Mouse (Mus musculus): ENCODE results near the gene Ephb2.

Ephb2 gene

DNA sequence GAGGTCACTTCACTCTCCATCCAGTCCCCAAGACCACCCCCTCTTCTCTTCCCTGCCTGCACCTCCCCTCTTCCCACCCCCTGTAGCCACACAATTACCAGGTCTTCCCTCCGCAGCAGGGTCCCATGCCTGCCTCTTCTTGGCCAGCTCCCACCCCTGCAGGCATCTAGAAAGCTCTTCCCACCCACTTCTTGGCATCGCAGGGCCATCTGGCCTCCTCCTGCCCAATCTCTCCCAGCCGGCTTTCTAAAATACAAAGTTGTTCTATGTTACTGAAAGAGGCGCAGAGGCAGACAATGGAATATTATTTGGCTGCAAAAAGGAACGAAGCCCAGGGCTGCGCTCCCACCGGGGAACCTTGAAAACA is 136.7 kb downstream of the Ephb2 start:
- DNase-seq (ENCODE audit: low spot score): no peak

DNA sequence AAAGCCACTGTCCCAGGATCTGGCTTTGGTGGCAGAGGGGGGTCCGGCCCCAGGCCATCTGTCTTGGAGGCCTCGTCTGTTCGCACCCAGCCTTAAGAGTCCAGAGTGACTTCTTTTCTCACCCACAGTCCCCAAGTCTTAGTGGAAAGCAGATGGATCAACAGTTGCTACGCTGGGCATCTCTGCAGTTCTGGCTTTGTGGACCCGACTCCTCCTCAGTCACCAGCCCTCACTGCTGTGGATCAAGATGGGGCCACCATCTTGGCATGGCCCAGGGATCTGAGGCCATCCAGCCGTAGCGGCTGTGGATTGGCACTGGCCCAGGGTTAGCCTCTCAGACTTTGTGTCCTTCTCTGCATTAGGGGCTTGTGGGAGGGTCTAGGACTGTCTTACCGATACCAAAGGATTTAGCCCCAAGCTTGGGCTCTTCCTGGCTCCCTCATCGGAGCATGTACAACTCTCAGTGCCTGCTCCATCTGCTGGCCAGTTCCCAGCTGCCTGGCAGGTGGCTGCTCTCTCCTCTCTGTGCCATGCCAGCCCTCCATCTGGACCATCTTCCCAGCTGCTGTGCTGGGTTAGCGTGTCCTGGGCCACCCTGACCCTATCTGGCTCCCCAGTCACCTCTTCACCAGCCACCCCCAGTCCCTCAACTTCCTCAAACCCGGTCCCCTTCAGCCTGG is 137.2 kb downstream of the Ephb2 start:
- DNase-seq (ENCODE audit: low spot score): no peak

- no peak for DNase-seq (ENCODE audit: low spot score)
Measured at GRCm38 (mm10) chr4:136697325-136697724, 138.5 kb downstream of the Ephb2 start.

DNA sequence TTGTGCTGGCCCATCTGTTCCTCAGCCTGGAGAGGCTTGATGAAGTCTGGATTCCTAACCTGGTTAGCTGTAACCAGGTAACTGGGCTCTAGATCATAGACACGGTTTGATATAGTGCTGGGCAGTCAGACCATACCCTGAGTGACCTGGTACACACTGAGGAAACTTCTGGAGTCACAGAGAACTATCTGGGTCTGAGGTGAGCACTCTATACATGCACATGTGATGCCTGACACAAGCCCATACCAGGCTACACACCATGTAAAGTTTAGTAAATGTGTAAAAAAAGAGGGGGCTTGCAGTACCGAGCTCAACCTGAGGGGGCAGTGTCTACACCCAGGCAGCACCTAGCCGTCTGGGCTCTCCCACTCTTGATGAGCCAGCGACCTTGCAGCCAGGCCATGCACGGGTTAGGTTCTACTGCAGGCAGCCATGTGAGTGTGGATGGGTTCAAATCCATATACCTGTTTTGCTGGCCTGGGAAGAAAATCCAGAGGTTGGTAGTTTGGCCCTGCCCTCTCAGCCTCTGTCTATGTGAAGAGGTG is 139.3 kb downstream of the Ephb2 start:
- peak; percentile 17 for DNase-seq (ENCODE audit: low spot score)

DNA sequence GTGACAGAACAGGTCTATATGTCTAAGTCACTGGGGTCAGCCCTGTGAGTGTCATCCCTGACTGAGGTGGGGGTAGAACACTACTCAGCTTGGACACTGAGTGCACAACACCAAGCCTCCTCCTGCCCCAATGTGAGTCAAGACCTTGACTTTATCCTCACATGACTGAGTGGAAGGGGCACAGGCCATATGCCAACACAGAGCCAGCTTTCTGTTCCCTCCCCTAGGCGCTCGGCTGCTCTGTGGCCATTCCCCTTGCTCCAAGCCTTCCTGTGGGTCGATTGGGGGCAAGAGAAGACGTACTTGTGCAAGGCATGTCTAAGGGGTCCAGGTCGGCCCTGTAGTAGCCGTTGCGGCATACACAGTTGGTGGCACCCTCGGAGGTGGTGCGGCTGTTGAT is 140.1 kb downstream of the Ephb2 start:
- DNase-seq (ENCODE audit: low spot score): no peak

DNA sequence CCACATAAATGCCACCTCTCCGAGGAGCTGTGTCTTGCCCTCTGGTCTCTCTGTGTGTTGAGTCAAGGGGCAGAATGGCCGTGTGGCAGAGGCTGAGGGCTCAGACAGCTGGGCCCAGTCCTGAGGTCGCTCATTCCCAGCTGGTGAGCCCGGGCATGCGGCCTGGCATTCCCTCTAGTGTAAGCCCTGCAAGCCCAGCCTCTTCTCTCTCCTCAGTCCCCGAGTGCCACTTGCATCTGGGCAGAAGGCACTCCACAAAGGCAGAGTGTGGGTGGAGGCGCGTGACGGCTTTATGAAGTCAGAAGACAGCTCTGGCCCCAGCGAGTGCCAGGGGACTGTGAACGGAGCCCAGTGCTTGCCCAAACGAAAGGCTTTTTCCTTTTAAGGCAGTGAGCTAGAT is 145.8 kb downstream of the Ephb2 start:
- no peak for DNase-seq (ENCODE audit: low spot score)

GRCm38 (mm10) chr4:136688113-136688512 is 147.7 kb downstream of the Ephb2 start:
- DNase-seq (ENCODE audit: low spot score): no peak

DNA sequence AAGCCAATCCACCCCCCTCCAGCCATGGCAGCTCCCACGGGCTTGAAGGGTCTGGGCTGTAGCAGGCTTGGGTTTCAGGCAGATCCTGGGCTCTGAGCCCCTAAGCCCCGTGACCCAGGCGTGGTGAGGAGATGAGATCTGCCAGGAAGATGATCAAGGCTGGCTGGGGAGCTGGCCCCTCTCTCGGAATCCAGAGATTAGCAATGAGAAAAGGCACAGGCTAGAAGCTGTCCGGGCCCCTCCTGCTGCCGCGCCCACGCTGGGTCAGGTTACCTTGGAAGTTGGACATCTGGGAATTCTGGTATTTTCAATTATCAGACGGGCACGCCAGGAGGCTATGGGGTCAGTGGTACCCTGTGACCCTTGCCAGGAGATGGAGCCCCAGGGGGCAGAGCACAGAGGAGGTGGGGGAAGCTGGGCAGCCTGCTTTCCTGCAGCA is 150.3 kb downstream of the Ephb2 start:
- DNase-seq (ENCODE audit: low spot score): no peak

GRCm38 (mm10) chr4:136684485-136684884 is 151.3 kb downstream of the Ephb2 start:
- DNase-seq (ENCODE audit: low spot score): no peak

GRCm38 (mm10) chr4:136680641-136681040 is 155.1 kb downstream of the Ephb2 start:
- no peak for DNase-seq (ENCODE audit: low spot score)

- DNase-seq (ENCODE audit: low spot score): no peak
Measured at GRCm38 (mm10) chr4:136679221-136679620, 156.6 kb downstream of the Ephb2 start.

DNA sequence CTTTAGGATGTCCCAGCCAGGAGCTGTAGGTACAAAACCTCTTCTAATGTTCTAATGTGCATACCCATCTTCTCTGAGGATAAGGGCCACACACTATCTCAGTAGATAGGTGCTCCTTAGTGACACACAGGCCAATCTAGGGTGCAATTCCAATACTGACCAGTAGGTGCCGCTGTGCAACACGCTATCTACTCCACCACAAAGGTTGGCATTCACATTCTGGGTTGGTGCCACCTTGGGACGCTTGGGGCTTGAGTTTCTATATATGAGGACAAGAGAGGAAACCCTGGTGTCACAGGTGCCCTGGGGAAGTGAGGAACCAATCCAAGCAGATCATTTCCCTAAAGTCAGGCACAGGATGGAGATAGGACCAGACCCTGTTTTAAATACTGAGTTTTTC is 157.3 kb downstream of the Ephb2 start:
- DNase-seq (ENCODE audit: low spot score): peak; percentile 32

- no peak for DNase-seq (ENCODE audit: low spot score)
Measured at GRCm38 (mm10) chr4:136675439-136675838, 160.3 kb downstream of the Ephb2 start.

GRCm38 (mm10) chr4:136672335-136673090 is 163.3 kb downstream of the Ephb2 start:
- no peak for DNase-seq (ENCODE audit: low spot score)

DNA sequence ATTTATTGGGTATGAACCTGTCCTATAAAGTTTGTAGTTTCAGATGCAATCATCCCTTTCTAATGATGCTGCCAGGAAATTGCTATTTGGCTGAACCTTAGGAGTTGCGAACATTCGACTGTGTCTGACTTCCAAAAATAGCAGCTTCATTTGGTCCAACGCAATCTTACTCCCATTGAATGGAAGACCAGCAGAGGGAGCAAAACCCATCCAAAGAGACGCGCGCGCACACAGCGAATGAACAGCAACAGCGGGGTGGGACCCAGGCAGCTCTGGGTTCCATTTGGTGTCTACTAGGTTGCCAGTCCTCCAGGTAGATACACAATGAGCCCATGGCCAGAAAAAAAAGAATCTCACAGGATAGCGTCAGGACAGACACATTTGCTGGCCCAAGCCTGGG is 168.0 kb downstream of the Ephb2 start:
- no peak for DNase-seq (ENCODE audit: low spot score)

DNA sequence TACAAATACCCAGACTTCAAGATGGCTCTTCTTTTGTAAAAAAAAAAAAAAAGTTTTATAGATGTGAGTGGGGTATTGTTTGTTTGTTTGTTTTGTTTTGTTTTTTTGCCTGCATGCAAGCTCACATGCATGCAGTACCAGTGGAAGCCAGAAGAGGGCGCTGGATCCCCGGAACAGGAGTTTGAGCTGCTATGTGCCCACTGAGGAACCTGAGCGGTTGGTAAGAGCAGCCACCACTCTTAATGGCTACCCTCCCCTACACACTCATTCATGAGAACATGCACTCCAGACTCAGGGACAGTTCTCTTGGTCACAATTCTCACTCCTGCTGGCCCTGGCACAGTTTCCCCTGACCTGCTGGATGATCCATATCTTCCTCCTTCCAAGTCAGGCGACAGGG is 169.8 kb downstream of the Ephb2 start:
- no peak for DNase-seq (ENCODE audit: low spot score)

DNA sequence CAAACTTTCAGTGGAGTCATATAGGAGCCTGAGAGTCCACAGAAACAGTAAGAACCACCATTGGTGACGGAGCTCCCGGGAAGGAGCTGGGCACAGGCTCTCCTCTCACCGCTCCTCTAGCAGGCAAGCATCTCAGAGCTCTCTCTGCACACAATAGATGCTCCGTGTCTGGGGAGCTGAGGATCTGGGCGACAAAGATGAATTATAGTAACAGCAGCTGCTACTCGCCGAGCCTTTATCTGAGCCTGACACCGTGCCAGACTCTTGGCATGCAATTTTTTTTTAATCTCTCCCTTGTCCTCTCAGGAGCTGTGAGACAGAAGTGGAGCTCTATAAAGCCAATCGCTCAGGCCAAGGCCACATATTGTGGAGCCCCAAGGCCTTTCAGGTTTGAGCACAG is 170.7 kb downstream of the Ephb2 start:
- no peak for DNase-seq (ENCODE audit: low spot score)

- DNase-seq (ENCODE audit: low spot score): no peak
Measured at GRCm38 (mm10) chr4:136657914-136658313, 177.9 kb downstream of the Ephb2 start.

DNA sequence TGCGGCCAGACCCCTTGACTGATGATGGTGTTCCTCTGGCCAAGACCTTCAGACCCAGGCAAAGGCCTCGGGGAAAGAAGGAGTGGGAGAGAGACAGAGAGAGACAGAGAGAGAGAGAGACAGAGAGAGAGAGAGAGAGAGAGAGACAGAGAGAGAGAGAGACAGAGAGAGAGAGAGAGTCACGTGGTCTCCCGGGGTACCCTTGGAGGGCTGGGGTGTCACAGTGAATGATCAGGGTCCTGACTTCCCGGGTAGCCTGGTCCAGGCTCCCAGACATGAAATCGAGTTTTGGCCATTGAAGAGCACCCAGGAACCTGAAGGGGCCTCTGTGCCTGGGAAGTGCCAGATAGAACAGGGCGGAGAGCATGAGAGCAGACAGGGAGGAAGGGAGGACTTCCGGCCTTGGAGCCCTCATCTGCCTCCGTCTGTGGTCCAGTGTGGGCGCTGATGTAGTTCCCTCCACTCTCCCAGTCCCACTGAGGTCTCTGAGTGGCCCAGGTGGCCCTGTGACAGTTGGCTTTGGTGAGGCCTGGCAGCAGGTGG is 182.0 kb downstream of the Ephb2 start:
- DNase-seq (ENCODE audit: low spot score): no peak

DNA sequence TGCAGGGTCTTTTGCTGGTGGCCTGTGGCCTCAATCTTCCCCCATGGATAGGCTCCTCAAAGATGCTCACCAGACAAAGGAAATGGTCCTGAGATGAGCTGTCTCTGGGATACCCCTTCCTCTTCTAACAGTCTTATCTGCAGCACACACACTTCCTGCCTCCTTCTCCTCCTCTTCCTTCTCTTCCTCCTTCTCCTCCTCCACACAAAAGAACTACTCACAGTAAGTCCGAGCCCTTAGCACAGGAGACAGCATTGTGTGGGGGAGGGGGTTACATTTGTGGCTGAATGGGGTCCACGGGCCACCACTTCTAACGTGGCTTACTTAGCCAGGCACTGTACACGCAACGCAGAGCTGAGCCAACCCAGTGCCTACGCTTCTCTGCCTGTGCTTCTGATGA is 182.8 kb downstream of the Ephb2 start:
- no peak for DNase-seq (ENCODE audit: low spot score)

DNA sequence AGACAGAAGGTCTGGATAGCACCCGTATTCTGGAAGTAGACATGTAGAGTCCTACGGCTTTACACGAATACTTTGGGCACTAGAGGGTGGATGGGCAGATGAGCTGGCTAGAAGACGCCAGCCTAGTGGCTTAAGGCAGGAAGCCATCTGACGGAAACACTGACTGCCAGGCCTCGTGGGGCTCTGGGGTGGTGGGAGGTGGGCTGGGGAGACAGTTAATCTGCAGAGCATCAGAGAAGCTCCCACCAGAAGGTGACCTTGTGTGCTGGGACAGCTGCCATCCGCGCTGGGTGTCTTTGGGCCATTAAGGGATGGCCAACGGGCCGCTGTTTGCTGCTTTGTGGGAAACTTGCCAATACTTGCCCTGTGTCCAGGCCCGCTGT is 183.3 kb downstream of the Ephb2 start:
- no peak for DNase-seq (ENCODE audit: low spot score)

DNA sequence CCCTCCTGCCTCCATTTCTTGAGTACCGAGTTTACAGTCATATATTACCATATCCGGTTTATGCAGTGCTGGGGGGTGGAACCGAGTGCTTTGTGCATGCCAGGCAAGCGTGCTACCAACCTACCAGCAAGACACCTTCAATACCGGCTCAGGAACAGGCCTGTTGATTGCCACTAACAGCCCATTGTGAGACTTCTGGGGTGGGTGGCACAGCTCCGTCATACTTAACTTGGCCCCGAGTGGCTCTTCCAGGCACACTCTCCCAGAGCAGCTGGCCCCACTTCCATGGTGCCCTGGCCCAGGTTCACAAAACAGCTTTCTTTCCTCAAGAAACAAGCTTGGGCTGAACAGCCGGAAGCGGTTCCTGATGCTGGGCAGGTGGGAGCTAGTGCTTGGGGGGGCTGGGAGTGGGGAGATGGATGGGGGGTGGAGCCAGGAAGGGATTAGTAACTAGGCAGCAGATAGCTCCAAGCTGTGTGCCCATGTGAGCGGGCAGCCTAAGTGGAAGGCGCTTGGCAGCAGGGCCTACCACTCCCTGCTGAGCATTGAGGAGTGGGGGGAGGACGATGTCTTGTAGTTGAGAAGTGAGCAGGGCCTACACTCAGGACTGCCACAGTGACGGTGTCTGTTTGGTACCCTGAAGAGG is 183.8 kb downstream of the Ephb2 start:
- no peak for DNase-seq (ENCODE audit: low spot score)

DNA sequence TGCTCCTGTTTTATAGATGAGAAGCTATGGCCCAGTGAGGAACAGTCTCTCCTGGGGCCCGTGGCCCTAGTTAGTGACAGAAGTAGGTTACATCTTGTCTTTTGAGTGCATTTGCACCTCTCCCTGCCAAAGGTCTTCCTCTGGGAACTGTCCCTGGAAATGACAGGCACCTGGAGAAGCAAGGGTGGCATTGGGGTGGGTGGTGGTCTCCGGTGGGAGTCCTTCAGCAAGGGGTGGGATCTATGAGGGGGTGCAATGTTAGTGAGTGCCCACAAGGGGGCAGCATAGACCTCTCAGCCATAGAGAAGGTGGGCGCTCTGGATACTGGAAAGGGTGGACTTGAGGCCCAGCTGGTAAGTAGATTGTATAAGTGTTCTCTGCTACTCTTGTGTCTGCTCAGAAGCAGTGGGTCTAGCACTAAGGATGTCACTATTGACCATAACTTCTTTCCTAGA is 184.4 kb downstream of the Ephb2 start:
- no peak for DNase-seq (ENCODE audit: low spot score)
